Mouse (Mus musculus) lung, embryonic 14.5 days (tissue): ENCODE measurements around the gene Nt5e. TPM values are rescaled to one million over a fixed set of nuclear protein-coding genes. Genes with fewer than 3 reads are reported as not detected.

Experiments used
- ATAC-seq: fragments of 200-750 bp; cut with Nextera tagmentation; 2 replicates; pipeline ENCODE4 v1.8.0; 2017; ENCODE audit warnings: mild to moderate bottlenecking, moderate TSS enrichment, moderate library complexity; ENCODE audit not compliant: insufficient read depth
- DNase-seq: peaks from one replicate; pipeline ENCODE4 v3.0.0-alpha.2; 2015
- H3K27ac ChIP-seq: fragments of 300-500 bp; sonication (generic); 2 replicates; pipeline ENCODE4 v1.5.1; 2014; ENCODE audit warnings: low read depth, mild to moderate bottlenecking, moderate library complexity
- H3K27me3 ChIP-seq: fragments of 300-500 bp; sonication (generic); 2 replicates; pipeline ENCODE4 v1.6.1; 2014; ENCODE audit warnings: low read length, control low read depth; ENCODE audit not compliant: insufficient read depth
- H3K36me3 ChIP-seq: fragments of 300-500 bp; sonication (generic); 2 replicates; pipeline ENCODE4 v1.6.1; 2014; ENCODE audit warnings: control low read depth; ENCODE audit not compliant: insufficient read depth
- H3K4me1 ChIP-seq: fragments of 300-500 bp; sonication (generic); 2 replicates; pipeline ENCODE4 v1.6.1; 2014; ENCODE audit warnings: antibody characterized with exemption, control low read depth; ENCODE audit not compliant: insufficient read depth
- H3K4me2 ChIP-seq: fragments of 300-500 bp; sonication (generic); 2 replicates; pipeline ENCODE4 v1.6.1; 2014; ENCODE audit warnings: mild to moderate bottlenecking
- H3K4me3 ChIP-seq: fragments of 300-500 bp; sonication (generic); 2 replicates; pipeline ENCODE4 v1.5.1; 2014; ENCODE audit warnings: low read depth, low read length
- H3K9ac ChIP-seq: fragments of 300-500 bp; sonication (generic); 2 replicates; pipeline ENCODE4 v1.6.1; 2014
- H3K9me3 ChIP-seq: fragments of 300-500 bp; sonication (generic); 2 replicates; pipeline ENCODE4 v1.6.1; 2016; ENCODE audit warnings: low read depth, low read length, control low read depth
- CTCF ChIP-seq: IDR thresholded peaks from 2 replicates; pipeline ENCODE4 v1.5.1; 2016; ENCODE audit warnings: antibody characterized with exemption, low read depth
- WGBS: fragments of 180-500 bp; shearing (Covaris S2); extraction: QIAGEN DNeasy Blood & Tissue Kit; methylation state at CpG from one replicate; pipeline ENCODE4 v1.1.7; 2014; 5-methylcytosine and 5-hydroxymethylcytosine counted together
- polyA plus RNA-seq: library from polyadenylated mRNA; unstranded; fragments of >200 nt; fragmentation: Nextera tagmentation; extraction: Ambion mirVana; gene quantifications from 2 replicates; pipeline ENCODE4 v1.2.1, GENCODE M21; 2014

Nt5e gene
- polyA plus RNA-seq, 1 experiment from 2014 or later = 2.3 TPM

DNA sequence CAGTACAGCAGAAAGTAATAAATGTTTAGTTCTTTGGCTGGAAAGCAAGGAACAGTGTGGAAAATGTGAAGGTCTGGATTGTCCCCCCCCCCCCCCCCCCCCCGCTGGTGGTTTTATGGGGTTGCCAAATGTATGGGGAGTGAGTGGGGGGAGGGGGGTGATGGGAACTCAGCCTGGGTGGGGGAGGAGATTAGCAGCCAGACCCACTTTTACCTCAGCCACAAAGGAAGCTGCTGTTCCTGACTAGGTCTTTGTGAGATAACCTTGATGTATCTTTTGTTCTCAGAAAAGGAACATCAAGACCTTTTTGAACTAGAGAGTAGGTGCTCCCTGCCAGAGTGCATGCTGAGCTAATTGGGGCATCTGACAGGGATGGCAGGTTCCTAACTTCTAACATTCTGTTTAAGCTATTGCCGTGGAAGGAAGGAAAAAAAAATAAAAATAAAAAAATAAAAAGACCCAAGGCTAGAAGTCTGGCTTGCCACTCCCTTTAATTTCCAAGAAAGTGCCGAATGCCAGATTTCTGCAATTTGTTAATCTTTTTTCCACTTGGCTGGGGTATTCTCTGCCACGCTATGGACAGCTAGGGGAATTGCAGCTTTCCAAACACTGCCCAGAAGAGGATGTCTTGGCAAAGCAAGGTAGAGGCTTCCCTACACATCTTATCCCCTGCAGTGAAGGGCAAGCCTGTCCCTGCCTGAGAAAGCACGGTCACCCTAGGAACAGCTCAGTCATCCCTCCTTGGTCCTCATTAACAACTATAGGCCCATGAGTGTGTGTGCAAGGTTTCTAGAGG lies 35.3 kb downstream of the Nt5e start:
- Histone ChIP-seq H3K4me2 (no peak overlapping the region), H3K27me3 (no peaks in the 10 kb centered on the region), H3K4me1 (no peaks in the 10 kb centered on the region), H3K9ac (no peak overlapping the region), H3K36me3 (no peaks in the 10 kb centered on the region), H3K27ac (no peak overlapping the region), H3K4me3 (no peak overlapping the region), H3K9me3 (no peaks in the 10 kb centered on the region)
- DNase-seq (peak; percentile 24), ATAC-seq (no peak)
- WGBS = 28% methylated on average over 5 of the region's 5 CpGs
- peak; percentile 13; the same call in 1 of the 2 replicates for TF ChIP-seq CTCF

DNA sequence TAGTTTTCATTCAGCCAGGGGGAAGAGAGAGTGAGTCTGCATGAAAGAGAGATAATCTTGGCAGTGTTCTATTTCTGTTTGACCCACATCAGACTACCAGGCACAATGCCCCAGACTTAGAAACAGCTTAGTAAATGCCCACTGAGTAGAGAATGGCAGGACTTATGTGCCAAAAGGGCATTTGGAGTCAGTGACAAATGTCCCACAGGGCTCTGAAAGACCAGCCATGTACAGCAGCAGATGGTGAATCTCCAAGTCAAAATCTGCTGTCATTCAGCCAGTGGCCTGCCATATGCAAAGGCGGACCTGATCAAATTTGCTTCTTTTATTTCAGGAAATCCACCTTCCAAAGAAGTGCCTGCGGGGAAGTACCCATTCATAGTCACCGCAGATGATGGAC lies 36.1 kb downstream of the Nt5e start:
- Histone ChIP-seq H3K4me2 (no peak overlapping the region), H3K9ac (no peak overlapping the region), H3K27ac (no peak overlapping the region), H3K9me3 (no peaks in the 10 kb centered on the region), H3K4me1 (no peaks in the 10 kb centered on the region), H3K27me3 (no peaks in the 10 kb centered on the region), H3K36me3 (no peaks in the 10 kb centered on the region), H3K4me3 (no peak overlapping the region)
- DNase-seq (no peak), ATAC-seq (no peak)
- WGBS = 90% methylated on average over 3 of the region's 3 CpGs
- no peak for TF ChIP-seq CTCF

DNA sequence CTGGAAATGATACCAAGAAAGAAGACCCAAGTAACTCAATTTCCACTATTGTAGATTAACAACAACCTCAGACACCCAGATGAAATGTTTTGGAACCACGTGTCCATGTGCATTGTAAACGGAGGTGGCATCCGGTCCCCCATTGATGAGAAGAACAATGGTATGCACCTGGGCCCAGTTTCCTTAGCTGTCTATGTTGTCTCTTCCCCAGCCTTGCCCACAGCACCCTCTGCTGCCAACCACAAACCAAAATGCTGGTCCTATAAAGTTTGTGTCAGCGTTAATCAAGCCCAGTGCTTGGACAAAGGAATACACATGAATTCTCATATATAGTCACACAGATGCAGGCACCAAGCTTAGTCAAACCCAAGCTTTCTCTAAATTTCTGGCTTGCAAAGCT lies 39.3 kb downstream of the Nt5e start:
- H3K4me2 ChIP-seq = no peak overlapping the region
- no peaks in the 10 kb centered on the region for H3K36me3 ChIP-seq
- H3K27ac ChIP-seq = no peak overlapping the region
- H3K9me3 ChIP-seq = no peaks in the 10 kb centered on the region
- WGBS = 86% methylated on average over 4 of the region's 4 CpGs
- no peak overlapping the region for H3K4me3 ChIP-seq
- no peaks in the 10 kb centered on the region for H3K27me3 ChIP-seq
- DNase-seq = no peak
- no peak overlapping the region for H3K9ac ChIP-seq
- ATAC-seq = no peak
- H3K4me1 ChIP-seq = no peaks in the 10 kb centered on the region
- no peak for TF ChIP-seq CTCF

- ATAC-seq (no peak), DNase-seq (no peak)
- 79% methylated on average over 4 of the region's 4 CpGs for WGBS
- Histone ChIP-seq H3K27me3 (no peaks in the 10 kb centered on the region), H3K36me3 (no peaks in the 10 kb centered on the region), H3K9me3 (no peaks in the 10 kb centered on the region), H3K4me1 (no peaks in the 10 kb centered on the region), H3K27ac (no peak overlapping the region), H3K4me3 (no peak overlapping the region), H3K4me2 (no peak overlapping the region), H3K9ac (no peak overlapping the region)
- no peak for TF ChIP-seq CTCF
Measured at GRCm38 (mm10) chr9:88366819-88367218, 39.8 kb downstream of the Nt5e start.

DNA sequence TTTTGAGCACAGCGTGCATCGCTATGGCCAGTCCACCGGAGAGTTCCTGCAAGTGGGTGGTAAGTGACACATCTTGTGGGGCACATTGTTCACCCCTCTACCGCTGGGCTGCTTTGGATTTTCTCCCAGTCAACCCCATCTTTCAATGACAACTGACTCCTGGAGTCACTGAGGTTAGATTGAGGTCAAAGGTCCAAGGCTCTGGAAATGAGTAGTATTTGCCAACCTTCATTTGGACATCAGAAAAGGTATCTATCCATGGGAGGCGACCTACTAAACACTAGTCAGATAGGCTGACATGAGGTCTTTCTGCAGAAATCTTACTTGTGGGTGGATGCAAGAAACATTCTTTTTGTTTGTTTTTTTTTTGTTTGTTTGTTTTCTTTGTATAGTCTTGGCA lies 40.3 kb downstream of the Nt5e start:
- no peaks in the 10 kb centered on the region for H3K27me3 ChIP-seq
- no peak for DNase-seq
- H3K4me3 ChIP-seq = no peak overlapping the region
- no peak overlapping the region for H3K27ac ChIP-seq
- H3K4me2 ChIP-seq = no peak overlapping the region
- TF ChIP-seq CTCF = no peak
- no peaks in the 10 kb centered on the region for H3K4me1 ChIP-seq
- ATAC-seq = no peak
- no peak overlapping the region for H3K9ac ChIP-seq
- H3K9me3 ChIP-seq = no peaks in the 10 kb centered on the region
- WGBS = 75% methylated on average over 5 of the region's 5 CpGs
- no peaks in the 10 kb centered on the region for H3K36me3 ChIP-seq

DNA sequence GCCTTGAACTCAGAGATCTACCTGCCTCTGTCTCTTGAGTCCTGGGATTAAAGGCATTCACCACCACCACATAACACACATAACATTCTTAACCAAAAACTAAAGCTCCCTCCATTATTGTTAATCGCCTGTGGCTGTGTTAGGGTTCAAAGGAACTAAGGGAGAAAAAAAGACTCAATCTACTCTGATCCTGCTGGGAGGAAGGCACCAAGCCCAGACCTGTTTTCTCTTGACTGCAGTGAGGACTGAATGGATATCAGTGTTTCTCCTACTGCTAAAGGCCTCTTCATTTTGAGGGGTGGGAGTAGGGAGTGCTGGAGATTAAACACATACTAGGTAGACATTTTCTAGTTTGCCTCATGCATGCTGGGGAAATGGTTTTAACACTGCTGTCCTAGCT lies 40.8 kb downstream of the Nt5e start:
- TF ChIP-seq CTCF = no peak
- Histone ChIP-seq H3K36me3 (no peaks in the 10 kb centered on the region), H3K9ac (no peak overlapping the region), H3K27ac (no peak overlapping the region), H3K27me3 (no peaks in the 10 kb centered on the region), H3K4me2 (no peak overlapping the region), H3K4me1 (no peaks in the 10 kb centered on the region), H3K4me3 (no peak overlapping the region), H3K9me3 (no peaks in the 10 kb centered on the region)
- no peak for DNase-seq
- ATAC-seq = no peak
- 72% methylated on average over 1 of the region's 1 CpGs for WGBS

DNA sequence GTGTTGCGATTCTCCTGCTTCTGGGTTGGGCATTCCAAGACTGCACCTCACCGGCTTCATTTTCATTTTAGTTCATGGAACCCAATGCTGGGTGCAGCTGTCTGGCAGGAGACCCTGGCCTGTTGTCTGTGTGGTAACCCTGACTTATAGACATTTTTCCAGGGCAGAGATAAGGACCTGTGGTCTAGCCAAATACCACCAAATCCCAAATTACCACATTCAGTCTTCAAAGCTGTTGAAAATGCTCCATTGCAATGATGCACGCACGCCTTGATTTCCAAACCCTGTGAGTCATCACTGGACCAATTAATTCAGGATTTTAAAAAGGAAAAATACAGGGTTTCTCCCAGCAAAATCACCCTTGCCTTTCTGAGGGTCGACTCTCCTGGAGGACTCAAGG lies 41.5 kb downstream of the Nt5e start:
- TF ChIP-seq CTCF = no peak
- H3K9ac ChIP-seq = no peak overlapping the region
- no peak overlapping the region for H3K4me3 ChIP-seq
- WGBS = 95% methylated on average over 5 of the region's 5 CpGs
- no peaks in the 10 kb centered on the region for H3K27me3 ChIP-seq
- no peak overlapping the region for H3K27ac ChIP-seq
- no peak for DNase-seq
- no peaks in the 10 kb centered on the region for H3K9me3 ChIP-seq
- no peaks in the 10 kb centered on the region for H3K36me3 ChIP-seq
- no peaks in the 10 kb centered on the region for H3K4me1 ChIP-seq
- no peak for ATAC-seq
- H3K4me2 ChIP-seq = no peak overlapping the region
